Mouse (Mus musculus): Measurements from ENCODE around the gene Traf4.

DNA sequence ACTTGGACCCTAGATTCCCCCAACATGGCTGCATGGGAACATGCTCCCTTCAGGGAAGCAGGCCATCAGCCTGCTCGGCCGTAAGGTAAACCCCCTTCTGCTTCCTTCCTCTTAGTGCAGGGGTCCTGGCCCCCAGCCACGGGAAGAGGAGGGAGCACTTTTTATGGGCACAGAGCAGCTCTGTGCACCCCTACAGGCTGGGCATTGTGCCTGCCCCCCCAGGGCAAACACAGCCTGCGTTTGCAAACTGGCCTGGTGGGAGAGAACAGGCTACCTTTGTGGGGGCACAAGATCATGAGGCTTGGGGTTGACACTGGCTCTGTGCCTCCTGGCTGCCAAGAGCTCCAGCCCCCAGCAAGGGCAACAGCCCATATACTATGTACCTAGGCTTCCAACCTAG lies 3.4 kb downstream of the Traf4 start:
- no peak for TF ChIP-seq ZMIZ1 (IDR thresholded peaks at IDR 0.05; ENCODE audit: low read depth, low read length)
- TF ChIP-seq POLR2A (IDR thresholded peaks at IDR 0.05; ENCODE audit: control insufficient read depth in 1 of 2, insufficient read depth in 1 of 2, low read depth in 1 of 2, low read length in 2 of 2, poor library complexity in 1 of 2) = no peak
- TF ChIP-seq EP300 (IDR thresholded peaks at IDR 0.05; ENCODE audit: low read depth in 1 of 2, low read length in 2 of 2) = no peak
- TF ChIP-seq JUND (IDR thresholded peaks at IDR 0.05; ENCODE audit: low read depth, low read length) = no peak
